25 mouse cellular contexts compared by ENCODE assay signal in the genomic region with DNA sequence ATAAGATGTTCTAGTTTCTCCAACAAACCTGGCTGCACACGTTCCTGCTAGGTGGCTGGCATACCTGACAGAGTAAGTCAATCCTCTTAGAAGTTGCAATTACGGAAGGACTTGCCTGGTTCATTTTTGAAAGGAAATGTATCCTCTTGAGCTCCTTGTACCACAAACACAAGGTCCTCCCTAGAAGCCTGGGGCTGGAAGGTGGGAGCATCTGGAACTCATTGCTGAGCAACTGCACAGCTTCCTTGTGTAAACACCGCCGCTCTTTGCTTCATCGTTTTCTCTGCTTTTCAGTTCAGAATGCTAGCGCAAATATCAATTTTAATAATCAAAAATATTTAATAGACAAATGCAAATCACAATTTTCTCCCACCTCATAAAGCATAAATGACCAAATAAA.
DNase-seq lines count a peak whose midpoint lies in the region; ATAC-seq and TF ChIP-seq lines count a peak whose summit lies in the region.
"Had no signal": no experiment of that assay in that cellular context is flagged by ENCODE, and none has a peak within 500 bp of the region (broad histone marks: within the 10 kb centered on the region; RNA-seq: fewer than 3 reads in every experiment).

No protein-coding gene starts in this region.

- 84% methylated on average over 6 of the region's 6 CpGs for WGBS in midbrain, embryonic 14.5 days
- 76% methylated on average over 6 of the region's 6 CpGs for whole genome bisulfite sequencing in midbrain, postnatal 0 days
- WGBS in embryonic facial prominence, embryonic 10.5 days: 24% methylated on average over 6 of the region's 6 CpGs
- WGBS in limb, embryonic 10.5 days: 31% methylated on average over 6 of the region's 6 CpGs
- WGBS in intestine, embryonic 16.5 days: 50% methylated on average over 6 of the region's 6 CpGs

- H3K4me3 ChIP-seq in midbrain, embryonic 14.5 days (replicated peaks; ENCODE audit: low read depth, low read length): no peak overlapping the region
- H3K4me3 ChIP-seq in midbrain, postnatal 0 days (ENCODE audit: low read depth, low read length): no peak overlapping the region
- no peak overlapping the region for H3K4me3 ChIP-seq in embryonic facial prominence, embryonic 10.5 days
- H3K4me3 ChIP-seq in limb, embryonic 10.5 days: no peak overlapping the region
- no peak overlapping the region for H3K4me3 ChIP-seq in intestine, embryonic 16.5 days (ENCODE audit: low read length)
- H3K4me3 ChIP-seq: heart, embryonic 13.5 days; liver, embryonic 12.5 days; lung, embryonic 15.5 days; midbrain, embryonic 13.5 days; myocyte had no signal

- H3K9me3 ChIP-seq in midbrain, embryonic 14.5 days (ENCODE audit: control insufficient read depth, low read length): no peaks in the 10 kb centered on the region
- no peaks in the 10 kb centered on the region for H3K9me3 ChIP-seq in midbrain, postnatal 0 days (ENCODE audit: low read length)
- no peaks in the 10 kb centered on the region for H3K9me3 ChIP-seq in embryonic facial prominence, embryonic 10.5 days
- H3K9me3 ChIP-seq in limb, embryonic 10.5 days (replicated peaks): no peaks in the 10 kb centered on the region
- H3K9me3 ChIP-seq in intestine, embryonic 16.5 days (ENCODE audit: control insufficient read depth, low read length): no peaks in the 10 kb centered on the region
- H3K9me3 ChIP-seq: heart, embryonic 13.5 days; liver, embryonic 12.5 days; lung, embryonic 15.5 days; midbrain, embryonic 13.5 days had no signal

- peak; percentile 18 for DNase-seq in midbrain, embryonic 14.5 days
- DNase-seq in midbrain, postnatal 0 days (ENCODE audit: low spot score): no peak
- DNase-seq in embryonic facial prominence, embryonic 10.5 days (ENCODE audit: low spot score): peak; percentile 80
- peak; percentile 67 for DNase-seq in limb, embryonic 10.5 days (ENCODE audit: low spot score)
- DNase-seq in yolk sac, embryonic 10.5 days (ENCODE audit: low spot score): peak; percentile 12
- DNase-seq in T-cell, adult 2 months (ENCODE audit: low spot score): no peak
- DNase-seq: adrenal gland, postnatal 25 days; cerebellum, adult 11 months; cerebellum, postnatal 10 days; gastrocnemius, postnatal 14 days; heart, adult 18-20 months; kidney, adult 2 months; kidney, postnatal 25 days; right cerebral cortex, postnatal 4 days; thymus, postnatal 25 days had no signal

- H3K4me1 ChIP-seq in midbrain, embryonic 14.5 days (ENCODE audit: control insufficient read depth, insufficient read depth, low read length): peaks cover 6% of the 10 kb centered on the region; the same call in 1 of the 2 replicates
- H3K4me1 ChIP-seq in midbrain, postnatal 0 days (ENCODE audit: insufficient read depth, low read length): no peaks in the 10 kb centered on the region
- peaks cover 26% of the 10 kb centered on the region for H3K4me1 ChIP-seq in embryonic facial prominence, embryonic 10.5 days
- H3K4me1 ChIP-seq in limb, embryonic 10.5 days: peaks cover 18% of the 10 kb centered on the region
- no peaks in the 10 kb centered on the region for H3K4me1 ChIP-seq in intestine, embryonic 16.5 days (ENCODE audit: control insufficient read depth, insufficient read depth, low read length)
- H3K4me1 ChIP-seq: liver, embryonic 12.5 days had no signal

- no peak for ATAC-seq in midbrain, embryonic 14.5 days (ENCODE audit: low FRiP score, low TSS enrichment)
- ATAC-seq in midbrain, postnatal 0 days (ENCODE audit: low FRiP score): no peak
- ATAC-seq in intestine, embryonic 16.5 days: no peak
- ATAC-seq: activated CD4-positive, CD25-positive, alpha-beta regulatory T cell, adult 4 months; liver, embryonic 12.5 days; midbrain, embryonic 13.5 days; Patski had no signal

- no peaks in the 10 kb centered on the region for H3K36me3 ChIP-seq in midbrain, embryonic 14.5 days (ENCODE audit: control insufficient read depth, insufficient read depth, low read length)
- no peaks in the 10 kb centered on the region for H3K36me3 ChIP-seq in midbrain, postnatal 0 days (ENCODE audit: insufficient read depth, low read length)
- no peaks in the 10 kb centered on the region for H3K36me3 ChIP-seq in embryonic facial prominence, embryonic 10.5 days (replicated peaks)
- H3K36me3 ChIP-seq in limb, embryonic 10.5 days: no peaks in the 10 kb centered on the region
- no peaks in the 10 kb centered on the region for H3K36me3 ChIP-seq in intestine, embryonic 16.5 days (ENCODE audit: control insufficient read depth, insufficient read depth, low read length)
- H3K36me3 ChIP-seq: heart, embryonic 13.5 days; liver, embryonic 12.5 days; lung, embryonic 15.5 days; midbrain, embryonic 13.5 days had no signal

- H3K9ac ChIP-seq in midbrain, embryonic 14.5 days (replicated peaks; ENCODE audit: low read length): no peak overlapping the region
- H3K9ac ChIP-seq in midbrain, postnatal 0 days (replicated peaks; ENCODE audit: low read length, poor library complexity, severe bottlenecking): no peak overlapping the region
- H3K9ac ChIP-seq in intestine, embryonic 16.5 days (ENCODE audit: low read depth, low read length): no peak overlapping the region
- H3K9ac ChIP-seq: heart, embryonic 13.5 days; liver, embryonic 12.5 days; lung, embryonic 15.5 days; midbrain, embryonic 13.5 days had no signal

- no peak overlapping the region for H3K4me2 ChIP-seq in midbrain, embryonic 14.5 days (ENCODE audit: low read length)
- H3K4me2 ChIP-seq in midbrain, postnatal 0 days (ENCODE audit: low read depth, low read length, poor library complexity, severe bottlenecking): no peak overlapping the region
- no peak overlapping the region for H3K4me2 ChIP-seq in intestine, embryonic 16.5 days (ENCODE audit: low read depth, low read length)
- H3K4me2 ChIP-seq: heart, embryonic 13.5 days; liver, embryonic 12.5 days; lung, embryonic 15.5 days; midbrain, embryonic 13.5 days had no signal

- H3K27me3 ChIP-seq in midbrain, embryonic 14.5 days (ENCODE audit: control insufficient read depth, insufficient read depth, low read length): no peaks in the 10 kb centered on the region
- no peaks in the 10 kb centered on the region for H3K27me3 ChIP-seq in midbrain, postnatal 0 days (ENCODE audit: insufficient read depth, low read length)
- no peaks in the 10 kb centered on the region for H3K27me3 ChIP-seq in embryonic facial prominence, embryonic 10.5 days (replicated peaks; ENCODE audit: low read depth, poor library complexity, severe bottlenecking)
- H3K27me3 ChIP-seq in limb, embryonic 10.5 days (ENCODE audit: low read depth, poor library complexity, severe bottlenecking): no peaks in the 10 kb centered on the region
- H3K27me3 ChIP-seq in intestine, embryonic 16.5 days (replicated peaks; ENCODE audit: control insufficient read depth, insufficient read depth, low read length): no peaks in the 10 kb centered on the region
- H3K27me3 ChIP-seq: heart, embryonic 13.5 days; liver, embryonic 12.5 days; lung, embryonic 15.5 days; Patski had no signal

- H3K27ac ChIP-seq in midbrain, embryonic 14.5 days (replicated peaks; ENCODE audit: low read depth, low read length): no peak overlapping the region; the same call in 1 of the 2 replicates
- H3K27ac ChIP-seq in midbrain, postnatal 0 days (ENCODE audit: low read depth, low read length): no peak overlapping the region
- H3K27ac ChIP-seq in embryonic facial prominence, embryonic 10.5 days (replicated peaks): peak overlapping the region; percentile 37; the same call in 1 of the 2 replicates
- 0 out of 2 replicates have a peak overlapping the region, but pooled peaks have one; percentile 14 for H3K27ac ChIP-seq in limb, embryonic 10.5 days
- no peak overlapping the region for H3K27ac ChIP-seq in intestine, embryonic 16.5 days (ENCODE audit: low read length)
- H3K27ac ChIP-seq: heart, embryonic 13.5 days; liver, embryonic 12.5 days; lung, embryonic 15.5 days; macrophage; midbrain, embryonic 13.5 days; stomach, postnatal 0 days had no signal

- TF ChIP-seq CTCF in midbrain, postnatal 0 days (IDR thresholded peaks at IDR 0.05): no peak

Comparison
In these comparisons a context has a peak if more than half of its experiments do, and no peak if none do; other contexts are left out.
1. DNase-seq: peak in midbrain, embryonic 14.5 days (single experiment), embryonic facial prominence, embryonic 10.5 days (single experiment), limb, embryonic 10.5 days (single experiment) and yolk sac, embryonic 10.5 days (single experiment); none in midbrain, postnatal 0 days (single experiment) and T-cell, adult 2 months (single experiment).
2. H3K27ac ChIP-seq: peak in embryonic facial prominence, embryonic 10.5 days (single experiment) and limb, embryonic 10.5 days (single experiment); none in midbrain, embryonic 14.5 days (single experiment), midbrain, postnatal 0 days (single experiment) and intestine, embryonic 16.5 days (single experiment).